Mouse (Mus musculus) forebrain, embryonic 10.5 days (tissue): ENCODE data around the gene Fam19a2. TPM values are rescaled to one million over a fixed set of nuclear protein-coding genes. Genes with fewer than 3 reads are reported as not detected.

ENCODE experiments used
- DNase-seq: peaks from one replicate; pipeline ENCODE4 v3.0.0-alpha.2; 2017; ENCODE audit warnings: low spot score; ENCODE audit errors: extremely low spot score
- H3K27ac ChIP-seq: fragments of 300-500 bp; sonication (generic); 2 replicates; pipeline ENCODE4 v1.5.1; 2016; ENCODE audit warnings: mild to moderate bottlenecking
- H3K27me3 ChIP-seq: fragments of 300-500 bp; sonication (generic); 2 replicates; pipeline ENCODE4 v1.6.1; 2016; ENCODE audit warnings: mild to moderate bottlenecking; ENCODE audit not compliant: poor library complexity, severe bottlenecking
- H3K36me3 ChIP-seq: fragments of 300-500 bp; sonication (generic); replicated peaks from 2 replicates; pipeline ENCODE4 v1.6.1; 2016; ENCODE audit warnings: mild to moderate bottlenecking, moderate library complexity
- H3K4me1 ChIP-seq: fragments of 300-500 bp; sonication (generic); 2 replicates; pipeline ENCODE4 v1.6.1; 2016
- H3K4me3 ChIP-seq: fragments of 300-500 bp; sonication (generic); 2 replicates; pipeline ENCODE4 v1.5.1; 2016; ENCODE audit warnings: mild to moderate bottlenecking, moderate library complexity
- H3K9me3 ChIP-seq: fragments of 300-500 bp; sonication (generic); 2 replicates; pipeline ENCODE4 v1.6.1; 2016; ENCODE audit warnings: mild to moderate bottlenecking, moderate library complexity
- WGBS: fragments of 180-500 bp; shearing (Covaris S2); methylation state at CpG from one replicate; pipeline ENCODE4 v1.1.7; 2016; 5-methylcytosine and 5-hydroxymethylcytosine counted together
- polyA plus RNA-seq: library from polyadenylated mRNA; unstranded; fragments of >200 nt; fragmentation: Nextera tagmentation; extraction: Ambion mirVana; gene quantifications from 2 replicates; pipeline ENCODE4 v1.2.1, GENCODE M21; 2016

Fam19a2 gene
- polyA plus RNA-seq, 1 experiment from 2014 or later = 2.2 TPM

- no peaks in the 10 kb centered on the region for H3K9me3 ChIP-seq
- no peak for DNase-seq
- H3K4me1 ChIP-seq = no peaks in the 10 kb centered on the region
- no peaks in the 10 kb centered on the region for H3K36me3 ChIP-seq
- H3K27me3 ChIP-seq = no peaks in the 10 kb centered on the region
- no peak overlapping the region for H3K27ac ChIP-seq
- 94% methylated on average over 3 of the region's 3 CpGs for WGBS
- no peak overlapping the region for H3K4me3 ChIP-seq
Measured at GRCm38 (mm10) chr10:123707026-123707425, 443.2 kb downstream of the Fam19a2 start.

GRCm38 (mm10) chr10:123710738-123711137 is 446.9 kb downstream of the Fam19a2 start:
- 87% methylated on average over 2 of the region's 2 CpGs for WGBS
- no peak for DNase-seq
- H3K36me3 ChIP-seq = no peaks in the 10 kb centered on the region
- H3K4me3 ChIP-seq = no peak overlapping the region
- no peaks in the 10 kb centered on the region for H3K9me3 ChIP-seq
- H3K27me3 ChIP-seq = no peaks in the 10 kb centered on the region
- H3K4me1 ChIP-seq = no peaks in the 10 kb centered on the region
- no peak overlapping the region for H3K27ac ChIP-seq

GRCm38 (mm10) chr10:123721952-123722460 is 458.2 kb downstream of the Fam19a2 start:
- Histone ChIP-seq H3K36me3 (no peaks in the 10 kb centered on the region), H3K27me3 (no peaks in the 10 kb centered on the region), H3K9me3 (no peaks in the 10 kb centered on the region), H3K4me3 (no peak overlapping the region), H3K27ac (no peak overlapping the region), H3K4me1 (no peaks in the 10 kb centered on the region)
- 74% methylated on average over 2 of the region's 2 CpGs for WGBS
- DNase-seq = no peak

DNA sequence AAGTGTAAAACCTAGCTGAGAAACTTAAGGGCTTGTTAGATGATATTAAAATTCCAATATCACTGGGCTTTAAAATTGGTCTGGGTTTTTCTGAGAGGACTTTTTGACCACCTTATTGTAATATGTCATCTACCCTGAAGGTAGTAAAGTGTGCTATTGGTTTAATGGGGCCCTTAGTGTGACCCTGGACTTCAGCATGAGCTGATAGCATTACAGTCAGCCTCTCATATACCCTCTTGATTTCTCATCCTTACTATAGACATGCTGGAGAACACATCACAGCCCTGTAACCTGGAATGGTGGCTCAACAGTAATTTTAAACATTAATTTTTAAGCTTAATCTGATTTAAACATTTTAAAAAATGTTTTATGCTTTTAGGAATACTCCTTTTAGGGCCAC is 459.8 kb downstream of the Fam19a2 start:
- H3K27ac ChIP-seq = no peak overlapping the region
- H3K27me3 ChIP-seq = no peaks in the 10 kb centered on the region
- H3K4me1 ChIP-seq = no peaks in the 10 kb centered on the region
- H3K36me3 ChIP-seq = no peaks in the 10 kb centered on the region
- no peak overlapping the region for H3K4me3 ChIP-seq
- no peaks in the 10 kb centered on the region for H3K9me3 ChIP-seq
- DNase-seq = no peak

- Histone ChIP-seq H3K27ac (no peak overlapping the region), H3K27me3 (no peaks in the 10 kb centered on the region), H3K4me1 (peaks cover 9% of the 10 kb centered on the region), H3K9me3 (no peaks in the 10 kb centered on the region), H3K4me3 (no peak overlapping the region), H3K36me3 (no peaks in the 10 kb centered on the region)
- WGBS = 87% methylated on average over 1 of the region's 1 CpGs
- DNase-seq = no peak
Measured at GRCm38 (mm10) chr10:123748317-123748716, 484.5 kb downstream of the Fam19a2 start.

GRCm38 (mm10) chr10:123751676-123752280 is 488.0 kb downstream of the Fam19a2 start:
- Histone ChIP-seq H3K9me3 (no peaks in the 10 kb centered on the region), H3K27ac (no peak overlapping the region), H3K4me3 (no peak overlapping the region), H3K4me1 (peaks cover 11% of the 10 kb centered on the region), H3K27me3 (no peaks in the 10 kb centered on the region), H3K36me3 (no peaks in the 10 kb centered on the region)
- 61% methylated on average over 6 of the region's 6 CpGs for WGBS
- no peak for DNase-seq

DNA sequence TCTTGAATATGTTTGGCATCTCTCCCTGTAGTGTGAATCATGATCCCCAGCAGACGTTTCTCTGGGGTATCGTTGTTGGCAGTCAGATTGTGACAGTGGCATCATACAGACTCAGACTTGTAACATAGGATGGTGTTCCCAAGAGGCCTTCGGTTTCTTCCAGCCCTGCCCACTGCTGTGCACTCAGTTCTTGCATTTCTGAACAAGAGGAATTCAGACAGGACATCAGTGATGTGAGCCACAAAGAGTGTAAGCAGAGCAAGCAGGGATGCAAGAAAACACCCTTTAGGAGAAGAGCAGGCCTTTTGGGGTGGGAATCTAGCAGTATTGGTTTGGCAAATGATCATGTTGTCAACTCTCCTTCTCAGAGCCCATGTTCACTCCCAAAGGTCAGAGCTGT is 489.0 kb downstream of the Fam19a2 start:
- H3K36me3 ChIP-seq = no peaks in the 10 kb centered on the region
- no peak overlapping the region for H3K27ac ChIP-seq
- H3K4me1 ChIP-seq = peaks cover 11% of the 10 kb centered on the region
- H3K9me3 ChIP-seq = no peaks in the 10 kb centered on the region
- WGBS = 84% methylated on average over 3 of the region's 3 CpGs
- DNase-seq = no peak
- no peaks in the 10 kb centered on the region for H3K27me3 ChIP-seq
- no peak overlapping the region for H3K4me3 ChIP-seq

- H3K4me3 ChIP-seq = no peak overlapping the region
- no peaks in the 10 kb centered on the region for H3K36me3 ChIP-seq
- H3K9me3 ChIP-seq = no peaks in the 10 kb centered on the region
- no peak overlapping the region for H3K27ac ChIP-seq
- WGBS = 92% methylated on average over 4 of the region's 4 CpGs
- H3K4me1 ChIP-seq = peaks cover 11% of the 10 kb centered on the region
- H3K27me3 ChIP-seq = no peaks in the 10 kb centered on the region
- DNase-seq = no peak
Measured at GRCm38 (mm10) chr10:123753996-123754395, 490.2 kb downstream of the Fam19a2 start.

DNA sequence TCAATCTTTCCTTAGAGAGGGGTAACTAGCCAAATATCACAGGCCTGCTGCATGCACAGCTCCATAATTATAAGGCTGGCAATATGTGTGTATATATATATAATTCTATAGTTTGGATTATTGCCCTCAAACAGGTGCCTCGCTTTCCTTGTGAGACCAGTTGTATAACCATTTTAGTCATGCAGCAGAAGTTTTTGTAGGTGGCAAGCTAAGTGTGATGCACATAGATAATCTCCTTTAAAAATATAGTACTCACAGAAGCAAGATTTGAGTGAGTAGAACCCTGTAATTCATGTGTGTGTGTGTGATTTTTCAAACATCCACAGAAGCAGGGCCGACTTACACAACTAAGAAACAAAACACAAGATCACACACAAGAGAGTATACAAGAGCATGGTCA is 525.6 kb downstream of the Fam19a2 start:
- H3K27me3 ChIP-seq = no peaks in the 10 kb centered on the region
- no peaks in the 10 kb centered on the region for H3K36me3 ChIP-seq
- H3K4me3 ChIP-seq = no peak overlapping the region
- DNase-seq = no peak
- H3K9me3 ChIP-seq = no peaks in the 10 kb centered on the region
- WGBS = 95% methylated on average over 2 of the region's 2 CpGs
- no peak overlapping the region for H3K27ac ChIP-seq
- H3K4me1 ChIP-seq = no peaks in the 10 kb centered on the region

Other genes with a start within 250 kb of the Fam19a2 start
- gene Mon2, start 187.5 kb upstream of the Fam19a2 start, polyA plus RNA-seq = 20.0 and 21.1 TPM in 2 replicates
- 83.3 and 84.6 TPM in 2 replicates for gene Usp15, start 67.0 kb upstream of the Fam19a2 start, polyA plus RNA-seq